Comparison of ENCODE assay signal across 21 mouse cellular contexts in the genomic region with DNA sequence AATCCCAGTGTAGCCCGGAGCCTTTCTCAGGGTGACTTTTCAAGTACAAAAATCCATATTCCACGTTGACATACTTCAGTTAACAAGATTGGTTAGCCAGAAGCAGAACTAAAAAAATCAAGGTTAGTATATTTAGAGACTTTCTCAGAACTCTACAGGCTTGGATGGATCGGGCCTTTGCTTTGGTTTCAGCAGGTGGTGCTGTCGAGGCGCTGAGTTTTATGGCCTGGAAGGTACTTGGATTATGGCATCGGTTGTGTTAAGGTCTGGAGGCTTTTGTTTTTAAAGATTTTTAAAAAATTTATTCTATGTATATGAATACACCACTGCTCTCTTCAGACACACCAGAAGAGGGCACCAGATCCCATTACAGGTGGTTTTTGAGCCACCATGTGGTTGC. TPM values are rescaled to one million over a fixed set of nuclear protein-coding genes. Genes with fewer than 3 reads are reported as not detected.
DNase-seq lines count a peak whose midpoint lies in the region; TF ChIP-seq lines count a peak whose summit lies in the region.
"Had no signal": no experiment of that assay in that cellular context is flagged by ENCODE, and none has a peak within 500 bp of the region (broad histone marks: within the 10 kb centered on the region; RNA-seq: fewer than 3 reads in every experiment).

No protein-coding gene starts in this region.

- no peaks in the 10 kb centered on the region for H3K36me3 ChIP-seq in E14TG2a.4 (ENCODE audit: insufficient read depth, low read length)
- H3K36me3 ChIP-seq: forebrain, embryonic 10.5 days; G1E; heart, embryonic 10.5 days; heart, embryonic 13.5 days; hindbrain, embryonic 12.5 days; hindbrain, embryonic 15.5 days; intestine, embryonic 15.5 days had no signal

- peaks cover 4% of the 10 kb centered on the region; the same call in 1 of the 2 replicates for H3K27me3 ChIP-seq in E14TG2a.4 (ENCODE audit: insufficient read depth, low read length)
- H3K27me3 ChIP-seq: heart, embryonic 13.5 days; hindbrain, embryonic 12.5 days; hindbrain, embryonic 15.5 days; intestine, embryonic 15.5 days had no signal

- intact Hi-C loops in left cerebral cortex, adult 2 months (cut with DNase I): no loop called here

- TF ChIP-seq CTCF in layer of hippocampus, adult 2 months (conservative IDR thresholded peaks at IDR 0.05): peak; percentile 37
- peak; percentile 42 for TF ChIP-seq CTCF in E14TG2a.4 (conservative IDR thresholded peaks at IDR 0.05; ENCODE audit: low read length)
- no peak; the same call in 1 of the 2 replicates for TF ChIP-seq CTCF in left cerebral cortex, adult 2 months (IDR thresholded peaks at IDR 0.05)

- DNase-seq in layer of hippocampus, adult 2 months (ENCODE audit: low spot score in 2 of 2): no peak
- DNase-seq in layer of hippocampus, postnatal 25 days (ENCODE audit: extremely low spot score in 1 of 2, low spot score in 1 of 2): no peak
- DNase-seq in A20 (ENCODE audit: low read depth, low spot score) (peak; percentile 45), ZHBTc4 (ENCODE audit: low read depth, low spot score) (peak; percentile 62)
- no peak for DNase-seq in left cerebral cortex, adult 2 months (ENCODE audit: extremely low spot score in 1 of 2, low spot score in 2 of 2)
- DNase-seq: adrenal gland, postnatal 10 days; cerebellum, adult 18-20 months; cerebellum, adult 9-10 months; cerebellum, postnatal 14 days; forebrain, postnatal 0 days; gastrocnemius, adult 2 months; gastrocnemius, postnatal 14 days; heart, adult 18-20 months had no signal

- H3K4me1 ChIP-seq in E14TG2a.4 (replicated peaks; ENCODE audit: low read depth, low read length): peaks cover 10% of the 10 kb centered on the region; the same call in 1 of the 2 replicates
- H3K4me1 ChIP-seq: hindbrain, embryonic 12.5 days; hindbrain, embryonic 15.5 days had no signal

- H3K27ac ChIP-seq in layer of hippocampus, adult 2 months: no peak overlapping the region
- no peak overlapping the region for H3K27ac ChIP-seq in left cerebral cortex, adult 2 months
- H3K27ac ChIP-seq: forebrain, embryonic 10.5 days; gastrocnemius, adult 2 months; heart, embryonic 10.5 days; heart, embryonic 13.5 days; hindbrain, embryonic 12.5 days; hindbrain, embryonic 15.5 days; intestine, embryonic 15.5 days had no signal

- peaks cover 35% of the 10 kb centered on the region for H3K9me3 ChIP-seq in E14TG2a.4 (ENCODE audit: low read length)
- H3K9me3 ChIP-seq: hindbrain, embryonic 12.5 days; hindbrain, embryonic 15.5 days; intestine, embryonic 15.5 days had no signal

- H3K4me3 ChIP-seq in layer of hippocampus, adult 2 months: no peak overlapping the region
- no peak overlapping the region for H3K4me3 ChIP-seq in E14TG2a.4 (replicated peaks; ENCODE audit: low read length)
- no peak overlapping the region for H3K4me3 ChIP-seq in left cerebral cortex, adult 2 months
- H3K4me3 ChIP-seq: forebrain, embryonic 10.5 days; gastrocnemius, adult 2 months; heart, embryonic 10.5 days; heart, embryonic 13.5 days; hindbrain, embryonic 12.5 days; hindbrain, embryonic 15.5 days; intestine, embryonic 15.5 days had no signal

RNA-seq across cellular contexts. Expression of a gene that starts 11.8 kb away (rescaled TPM):
- total RNA-seq in layer of hippocampus, adult 2 months (2021): 10 to 100 TPM; 75.2 to 78.3 TPM
- total RNA-seq in layer of hippocampus, postnatal 25 days (2021): 10 to 100 TPM; 78.2 to 84.7 TPM
- total RNA-seq in left cerebral cortex, adult 2 months (2021): 10 to 100 TPM; 82.0 to 88.7 TPM

RNA-seq across cellular contexts. Expression of a gene that starts 32.8 kb away (rescaled TPM):
- 10 to 100 TPM; 19.0 to 19.5 TPM for total RNA-seq in layer of hippocampus, adult 2 months (2021)
- total RNA-seq in layer of hippocampus, postnatal 25 days (2021): 10 to 100 TPM; 20.0 to 20.9 TPM
- 10 to 100 TPM; 48.5 to 56.3 TPM for total RNA-seq in left cerebral cortex, adult 2 months (2021)

RNA-seq across cellular contexts. Expression of a gene that starts 37.0 kb away (rescaled TPM):
- total RNA-seq in layer of hippocampus, adult 2 months (2021): 10 to 100 TPM; 25.5 to 28.0 TPM
- 10 to 100 TPM; 12.8 to 29.9 TPM for total RNA-seq in layer of hippocampus, postnatal 25 days (2021)
- 10 to 100 TPM; 14.7 to 28.5 TPM for total RNA-seq in left cerebral cortex, adult 2 months (2021)

Comparison
In these comparisons a context has a peak if more than half of its experiments do, and no peak if none do; other contexts are left out.
1. DNase-seq: peak in A20 (single experiment) and ZHBTc4 (single experiment); none in layer of hippocampus, adult 2 months (0 of 2), layer of hippocampus, postnatal 25 days (0 of 2) and left cerebral cortex, adult 2 months (0 of 2).